Mouse (Mus musculus) bone marrow, adult 2 months (tissue): ENCODE measurements at regions not wholly inside any gene's neighbourhood (a gene's known extent, or its start where the extent isn't known, plus 50 kb on each side); places are given as distances from the start of the nearest gene placed in this dataset.

Source experiments
- H3K27ac ChIP-seq: fragments of 200-500 bp; 2 replicates; pipeline ENCODE4 v1.5.1; 2012; ENCODE audit warnings: low read depth, mild to moderate bottlenecking, control low read depth, inconsistent platforms, low read length; ENCODE audit not compliant: control insufficient read depth, poor library complexity, insufficient read depth
- H3K4me1 ChIP-seq: fragments of 200-500 bp; 2 replicates; pipeline ENCODE4 v1.6.1; 2011; ENCODE audit warnings: low read length; ENCODE audit not compliant: control insufficient read depth, insufficient read depth
- H3K4me3 ChIP-seq: fragments of 200-500 bp; replicated peaks from 2 replicates; pipeline ENCODE3; 2011; ENCODE audit warnings: mild to moderate bottlenecking, low read depth, low read length, control low read depth; ENCODE audit not compliant: control insufficient read depth
- CTCF ChIP-seq: fragments of 200-500 bp; IDR thresholded peaks from 2 replicates; pipeline ENCODE4 v1.5.1; 2011; ENCODE audit warnings: low read length, control low read depth; ENCODE audit not compliant: control insufficient read depth, insufficient read depth
- POLR2A ChIP-seq: fragments of 200-500 bp; IDR thresholded peaks from 2 replicates; pipeline ENCODE4 v1.6.1; 2011; ENCODE audit warnings: low read depth, mild to moderate bottlenecking, control low read depth, low read length, borderline replicate concordance; ENCODE audit not compliant: control insufficient read depth
- WGBS: fragments of 180-500 bp; shearing (Covaris S2); methylation state at CpG from one replicate; pipeline ENCODE4 v1.1.7; 2018; 5-methylcytosine and 5-hydroxymethylcytosine counted together

GRCm38 (mm10) chr1:76957411-76957810, 557.5 kb downstream of the Epha4 start:
- H3K27ac ChIP-seq: no peak overlapping the region
- no peak overlapping the region for H3K4me3 ChIP-seq
- 75% methylated on average over 5 of the region's 5 CpGs for WGBS
- no peaks in the 10 kb centered on the region for H3K4me1 ChIP-seq
- TF ChIP-seq CTCF (no peak), POLR2A (no peak)

GRCm38 (mm10) chr1:76958706-76959105, 556.2 kb downstream of the Epha4 start:
- Histone ChIP-seq H3K27ac (no peak overlapping the region), H3K4me3 (no peak overlapping the region), H3K4me1 (no peaks in the 10 kb centered on the region)
- TF ChIP-seq POLR2A (no peak), CTCF (no peak)
- WGBS: 28% methylated on average over 4 of the region's 4 CpGs

- H3K4me3 ChIP-seq: no peak overlapping the region
- TF ChIP-seq POLR2A: no peak
- no peaks in the 10 kb centered on the region for H3K4me1 ChIP-seq
- 73% methylated on average over 4 of the region's 4 CpGs for WGBS
- no peak overlapping the region for H3K27ac ChIP-seq
Measured at GRCm38 (mm10) chr1:76972454-76972853, 542.4 kb downstream of the Epha4 start.

- 81% methylated on average over 12 of the region's 12 CpGs for WGBS
- no peak overlapping the region for H3K27ac ChIP-seq
- TF ChIP-seq POLR2A: no peak
- TF ChIP-seq CTCF: no peak
- H3K4me3 ChIP-seq: no peak overlapping the region
- no peaks in the 10 kb centered on the region for H3K4me1 ChIP-seq
Measured at GRCm38 (mm10) chr1:76975077-76975945, 539.6 kb downstream of the Epha4 start.

- TF ChIP-seq POLR2A (no peak), CTCF (no peak)
- H3K4me1 ChIP-seq: no peaks in the 10 kb centered on the region
- WGBS: 69% methylated on average over 9 of the region's 9 CpGs
- H3K4me3 ChIP-seq: no peak overlapping the region
- H3K27ac ChIP-seq: no peak overlapping the region
Measured at GRCm38 (mm10) chr1:76980498-76981152, 534.3 kb downstream of the Epha4 start.

- H3K4me3 ChIP-seq: no peak overlapping the region
- 49% methylated on average over 2 of the region's 2 CpGs for WGBS
- no peaks in the 10 kb centered on the region for H3K4me1 ChIP-seq
- TF ChIP-seq POLR2A (no peak), CTCF (no peak)
- no peak overlapping the region for H3K27ac ChIP-seq
Measured at GRCm38 (mm10) chr1:76993776-76994175, 521.1 kb downstream of the Epha4 start.

GRCm38 (mm10) chr1:77008001-77008400, 506.9 kb downstream of the Epha4 start:
- no peaks in the 10 kb centered on the region for H3K4me1 ChIP-seq
- no peak for TF ChIP-seq POLR2A
- no peak for TF ChIP-seq CTCF
- H3K27ac ChIP-seq: no peak overlapping the region
- H3K4me3 ChIP-seq: no peak overlapping the region
- 89% methylated on average over 6 of the region's 6 CpGs for WGBS

GRCm38 (mm10) chr1:77010608-77011214, 504.2 kb downstream of the Epha4 start:
- no peaks in the 10 kb centered on the region for H3K4me1 ChIP-seq
- TF ChIP-seq POLR2A (no peak), CTCF (no peak)
- WGBS: 74% methylated on average over 8 of the region's 8 CpGs
- no peak overlapping the region for H3K27ac ChIP-seq
- H3K4me3 ChIP-seq: no peak overlapping the region

GRCm38 (mm10) chr1:77027656-77028055, 487.2 kb downstream of the Epha4 start:
- Histone ChIP-seq H3K4me1 (no peaks in the 10 kb centered on the region), H3K4me3 (no peak overlapping the region), H3K27ac (no peak overlapping the region)
- WGBS: 77% methylated on average over 4 of the region's 4 CpGs
- no peak for TF ChIP-seq CTCF
- no peak for TF ChIP-seq POLR2A
